Mouse (Mus musculus) megakaryocyte, embryonic 14.5 days (primary cell): Measurements from ENCODE around the gene Myt1l.

Experiments used
- FLI1 ChIP-seq: IDR thresholded peaks from 2 replicates; pipeline ENCODE4 v1.6.1; 2012; ENCODE audit warnings: low read length, inconsistent platforms, mixed read lengths
- GATA1 ChIP-seq: IDR thresholded peaks from 3 replicates; pipeline ENCODE4 v1.6.1; 2012; ENCODE audit warnings: mixed read lengths, low read length, inconsistent platforms, borderline replicate concordance

GRCm38 (mm10) chr12:29530241-29530725 lies 2.1 kb downstream of the Myt1l start:
- TF ChIP-seq GATA1 (no peak), FLI1 (no peak)
